Mouse (Mus musculus): ENCODE data around the gene Mgl2. TPM values are rescaled to one million over a fixed set of nuclear protein-coding genes. Genes with fewer than 3 reads are reported as not detected.
A peak's percentile ranks its signal among the peaks of the same experiment; 100 is the strongest.
"Not testable (repeated sequence)": the region's sequence is repeated elsewhere in the genome, so short reads cannot be mapped to it uniquely, and the experiment has no call there.

Mgl2 gene
- 1 to 10 TPM; 2.2 to 2.7 TPM for total RNA-seq (2021)
- long read RNA-seq, experiment 1, partial matches to known transcripts = 1 of 7 reads
- long read RNA-seq, experiment 1, other reads (novel, unspliced or antisense) = 3 of 7 reads
- long read RNA-seq, experiment 2 = 0 reads

DNA sequence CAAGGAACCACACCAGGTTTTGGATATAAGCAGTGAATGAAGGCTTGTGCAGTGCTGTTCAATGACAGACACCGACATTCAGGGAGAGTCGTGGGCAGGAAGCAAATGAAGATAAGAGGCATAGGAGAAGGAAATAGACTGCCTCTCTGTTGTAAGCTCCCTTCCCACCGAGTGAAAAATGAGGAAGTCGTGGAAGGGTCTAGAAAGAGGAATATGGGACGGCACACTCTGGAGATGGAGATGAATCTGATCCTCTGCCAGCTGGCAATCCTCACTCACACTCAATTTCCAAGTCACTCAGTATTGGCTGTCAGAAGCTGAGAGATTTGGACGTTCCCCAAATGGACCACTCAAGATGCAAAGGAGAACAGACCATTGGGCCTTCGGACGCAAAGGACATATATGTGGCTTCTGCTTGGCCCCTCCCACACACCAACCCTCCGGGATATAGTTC is at the start of gene Mgl2:
Gene Mgl2, plus strand, starts transcription at position 404 of the 454 bp plus-strand sequence.
- peak; percentile 3 to 23 for DNase-seq

DNA sequence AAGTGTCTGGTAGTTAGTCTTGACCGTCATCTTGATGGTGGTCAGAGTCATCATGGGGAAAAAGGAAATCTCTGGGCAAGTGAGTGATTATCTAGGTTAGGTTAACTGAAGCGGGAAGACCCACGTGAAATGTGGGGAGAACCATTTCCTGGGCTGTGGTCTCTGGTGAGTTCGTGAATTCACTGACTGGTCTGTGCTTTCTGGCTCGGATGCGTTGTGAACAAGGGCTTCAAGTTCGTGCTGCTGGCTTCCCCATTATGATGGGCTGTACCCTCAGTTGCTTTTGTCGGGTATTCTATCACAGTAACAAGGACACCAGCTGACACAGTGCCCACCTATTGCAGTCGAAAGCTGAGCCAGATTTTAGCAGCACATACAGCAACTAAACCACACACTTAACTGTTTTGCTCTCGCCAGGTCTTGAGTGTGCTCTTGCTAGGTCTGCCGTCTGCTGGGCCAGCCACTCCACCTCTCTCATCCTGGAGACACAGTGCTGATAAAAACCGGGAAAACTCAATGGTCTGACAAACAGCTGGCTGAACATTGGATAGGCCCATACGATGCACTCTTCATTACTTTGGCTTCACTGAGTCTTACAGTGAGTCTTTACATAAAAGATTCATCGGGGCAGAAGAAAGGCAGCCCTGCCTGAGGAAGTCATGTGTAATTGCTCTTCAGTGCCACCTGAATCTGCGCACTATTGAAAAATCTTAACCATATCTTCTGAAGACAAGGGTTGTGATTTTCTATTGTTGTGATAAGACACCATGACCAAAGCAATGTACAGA is 49.1 kb upstream of the Mgl2 start:
- intact Hi-C loops (cut with DNase I) = no loop called here
- DNase-seq = no peak

More for the DNA sequence above, at the start of gene Mgl2:
- intact Hi-C loops (cut with DNase I) = no loop called here

DNA sequence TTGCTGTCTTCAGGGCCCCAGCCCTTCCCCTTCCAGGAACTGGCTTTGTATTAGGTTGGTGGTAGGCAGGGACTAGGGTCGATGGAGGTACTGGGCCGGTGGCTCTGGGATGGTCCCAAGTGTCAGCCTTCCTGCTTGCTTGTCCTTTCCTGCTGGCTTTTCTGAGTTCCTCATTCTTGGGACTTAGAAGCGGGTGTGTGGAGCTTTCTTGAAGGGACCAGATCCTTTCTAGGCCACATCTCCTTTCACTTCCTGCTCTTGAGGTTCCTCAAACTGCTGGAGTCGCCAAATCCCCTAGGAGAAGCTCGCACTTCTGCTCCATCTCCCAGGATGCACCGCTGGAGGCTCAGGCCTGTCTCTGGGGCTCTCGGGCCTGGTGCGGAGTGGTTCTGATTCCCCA is 45.6 kb upstream of the Mgl2 start:
- peak in 1 of 2 experiments; percentile 11 for DNase-seq
- intact Hi-C loops (cut with DNase I) = no loop called here

DNA sequence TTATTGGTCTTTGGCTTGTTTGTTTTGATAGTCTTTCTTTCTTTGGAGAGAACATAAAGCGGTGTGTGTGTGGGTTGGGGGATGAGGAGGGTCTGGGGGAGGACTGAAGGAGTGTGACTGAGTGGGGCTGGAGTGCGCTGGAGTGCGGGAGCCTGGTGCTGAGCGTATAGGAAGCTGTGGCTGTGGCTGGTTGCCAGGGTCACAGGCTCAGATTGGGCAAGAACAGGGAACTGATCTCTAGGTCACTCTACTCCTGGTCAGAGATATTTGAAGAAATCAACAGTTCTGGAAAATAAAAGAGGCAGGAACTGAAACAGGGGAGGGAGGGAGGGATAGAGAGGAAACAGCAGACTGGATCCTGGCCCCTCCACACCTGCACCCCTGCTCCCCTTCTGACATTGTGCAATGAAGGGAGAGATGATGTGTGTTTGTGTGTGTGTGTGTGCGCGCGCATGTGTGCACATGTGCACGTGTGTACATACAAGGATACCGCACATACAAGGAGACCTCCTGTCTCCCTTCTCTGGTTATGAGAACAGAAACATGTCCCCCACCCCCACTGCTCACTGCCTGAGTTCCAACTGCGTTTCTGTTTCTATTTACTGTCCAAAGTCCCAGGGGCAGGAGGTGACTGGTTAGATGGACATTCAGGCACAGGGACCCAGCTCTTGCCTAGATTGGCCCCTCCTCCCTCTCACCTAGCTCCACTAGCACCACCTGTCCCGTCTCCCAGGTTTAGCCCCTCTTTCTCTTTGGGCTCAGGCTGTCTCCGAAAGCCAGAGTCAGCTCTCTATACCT is 37.9 kb upstream of the Mgl2 start, which contains the start of gene Asgr2:
Gene Asgr2, plus strand, starts transcription at position 659 of the 798 bp plus-strand sequence.
- intact Hi-C loops (cut with DNase I) = no loop called here
- DNase-seq = peak; percentile 25 to 34

DNA sequence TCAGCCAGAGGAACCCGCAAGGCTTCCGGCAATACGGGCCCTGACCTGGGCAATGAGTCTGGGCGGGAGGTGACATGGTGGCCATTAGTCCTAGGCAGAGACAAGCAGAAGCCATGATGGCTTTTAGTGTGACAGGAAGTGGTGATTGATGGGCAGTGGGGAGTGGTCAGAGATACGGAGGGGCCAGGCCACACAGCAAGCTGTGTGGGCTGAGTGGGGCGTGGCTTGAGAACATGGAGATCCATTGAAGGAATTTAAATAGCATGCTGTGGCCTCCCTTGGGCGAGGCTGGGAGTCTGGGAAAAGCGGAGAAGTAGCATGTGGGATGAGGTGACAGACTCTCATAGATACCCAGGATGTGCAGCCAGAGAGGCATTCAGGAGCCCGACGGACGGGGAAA is 32.7 kb upstream of the Mgl2 start:
- DNase-seq = no peak
- intact Hi-C loops (cut with DNase I) = no loop called here

DNA sequence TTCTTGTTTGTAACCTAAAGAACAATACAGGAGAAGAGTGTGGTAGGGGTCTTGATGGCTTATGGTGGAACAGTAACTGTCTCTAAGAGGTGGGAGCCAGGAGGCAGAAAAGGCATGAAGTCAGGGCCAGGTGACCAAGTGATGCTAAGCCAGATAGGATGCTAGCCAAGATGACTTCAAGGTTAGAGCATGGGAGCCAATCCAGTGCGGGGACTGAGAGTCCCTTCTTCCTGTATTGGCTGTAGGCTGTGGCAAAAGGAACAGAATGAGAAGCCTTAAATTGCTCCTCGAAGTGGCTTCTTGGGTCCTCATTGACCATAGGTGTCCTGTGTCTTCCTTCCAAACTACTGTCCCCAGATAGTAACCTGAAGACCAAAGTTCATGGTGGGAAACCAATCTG is 31.0 kb upstream of the Mgl2 start:
- intact Hi-C loops (cut with DNase I) = no loop called here
- no peak for DNase-seq

DNA sequence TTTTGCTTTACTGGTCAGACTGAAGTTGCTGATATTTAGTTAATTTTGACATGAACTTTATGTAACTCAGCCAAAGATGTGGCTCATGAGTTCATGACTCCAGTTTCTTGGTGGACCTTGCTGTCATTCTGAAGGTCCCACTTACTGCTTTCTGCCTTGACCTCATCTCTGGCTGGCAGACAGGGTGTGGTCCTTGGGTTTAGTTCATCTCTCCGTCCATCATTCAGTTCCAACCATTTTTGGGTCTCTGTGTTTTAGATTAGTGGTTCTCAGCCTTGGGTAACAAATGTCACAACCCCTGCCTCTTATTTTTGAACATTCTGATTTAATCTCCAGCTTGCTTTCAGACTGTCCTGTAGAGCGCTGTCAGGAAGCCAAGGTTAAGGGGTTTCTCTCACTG is 30.3 kb upstream of the Mgl2 start:
- no peak for DNase-seq
- intact Hi-C loops (cut with DNase I) = no loop called here

DNA sequence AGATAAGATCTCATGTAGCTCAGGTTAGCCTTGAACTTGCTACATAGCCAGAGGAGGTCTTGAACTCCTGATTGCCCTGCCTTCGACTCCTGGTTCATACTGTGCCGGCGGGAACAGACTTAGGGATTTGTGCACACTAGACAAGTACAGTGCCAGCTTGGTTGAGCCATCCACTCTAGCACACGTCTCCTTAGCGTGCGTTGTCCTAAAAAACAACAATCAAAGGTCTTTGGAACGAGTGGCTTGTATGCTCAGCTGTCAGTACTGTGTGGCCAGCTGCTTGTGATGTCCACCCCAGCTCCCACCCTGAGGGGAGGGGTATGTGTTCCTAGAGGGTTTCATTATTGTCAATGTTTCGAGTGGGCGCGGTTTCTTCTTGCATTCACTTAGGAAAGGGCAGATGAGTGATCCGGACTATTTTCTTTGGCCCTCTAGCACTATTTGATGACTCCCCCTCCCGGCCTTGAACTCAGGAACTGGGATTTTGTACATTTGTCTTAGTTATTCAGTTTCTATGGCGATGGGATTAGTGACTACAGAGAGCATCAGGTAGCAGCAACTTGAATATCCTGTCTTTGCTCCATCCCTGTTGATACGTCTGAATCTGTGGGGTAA is 26.3 kb upstream of the Mgl2 start:
- intact Hi-C loops (cut with DNase I) = no loop called here
- DNase-seq = no peak

DNA sequence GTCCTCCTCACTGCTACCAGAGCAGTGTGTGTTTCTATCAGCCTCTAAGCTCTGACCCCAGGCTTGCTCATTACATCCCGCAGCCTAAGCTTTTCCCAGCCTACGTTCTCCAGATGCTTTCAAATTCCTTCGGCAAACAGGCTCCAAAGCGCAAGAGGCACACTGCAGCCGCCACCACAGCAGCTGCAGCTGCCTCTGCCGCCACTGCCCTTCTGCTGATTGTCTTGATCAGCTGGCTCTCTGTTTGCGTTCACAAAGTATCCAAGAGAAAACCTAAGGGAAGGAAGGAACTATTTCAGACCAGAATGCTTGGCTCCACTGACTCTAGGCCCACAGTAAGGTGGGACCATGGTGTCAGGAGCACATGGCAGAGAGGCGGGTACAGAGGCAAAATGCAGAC is 23.0 kb upstream of the Mgl2 start:
- intact Hi-C loops (cut with DNase I) = no loop called here
- no peak for DNase-seq

DNA sequence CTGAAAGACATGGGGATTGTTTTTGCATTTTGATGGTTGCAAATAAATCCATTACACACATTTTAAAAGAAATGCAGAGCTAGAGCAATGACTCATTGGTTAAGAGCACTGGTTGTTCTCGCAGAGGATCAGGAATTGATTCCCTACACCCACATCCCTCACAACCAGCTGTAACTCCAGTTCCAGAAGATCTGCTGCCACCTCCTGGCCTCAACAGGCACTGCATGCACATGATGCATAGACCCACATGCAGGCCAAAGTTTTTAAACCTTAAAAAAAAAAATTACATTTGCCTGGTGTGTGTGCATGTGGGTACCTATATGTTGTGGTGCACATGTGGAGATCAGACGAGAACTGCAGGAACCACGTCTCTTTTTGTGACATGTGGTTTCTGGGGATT is 20.0 kb upstream of the Mgl2 start:
- DNase-seq = peak; percentile 13 to 52
- intact Hi-C loops (cut with DNase I) = no loop called here

DNA sequence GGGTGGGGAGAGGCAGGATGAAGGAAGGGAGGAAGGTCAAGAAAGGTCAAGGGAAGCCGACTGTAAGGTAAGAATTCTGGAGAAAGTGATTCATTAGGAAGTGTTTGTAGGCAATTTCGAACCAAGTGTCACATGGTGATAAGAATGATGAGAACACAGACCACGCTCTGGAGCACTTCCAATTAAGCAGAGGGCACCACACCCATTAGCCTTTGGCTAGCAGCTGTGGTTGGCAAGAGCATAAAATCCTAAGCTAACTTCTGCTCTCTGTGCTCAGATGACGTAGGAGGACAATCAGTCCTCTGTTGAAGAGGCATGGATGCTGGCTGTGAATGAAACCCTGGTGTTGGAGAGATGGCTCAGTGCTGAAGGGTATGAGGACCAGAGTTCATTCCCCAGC is 15.6 kb upstream of the Mgl2 start:
- intact Hi-C loops (cut with DNase I) = no loop called here
- DNase-seq = peak; percentile 9 to 32

DNA sequence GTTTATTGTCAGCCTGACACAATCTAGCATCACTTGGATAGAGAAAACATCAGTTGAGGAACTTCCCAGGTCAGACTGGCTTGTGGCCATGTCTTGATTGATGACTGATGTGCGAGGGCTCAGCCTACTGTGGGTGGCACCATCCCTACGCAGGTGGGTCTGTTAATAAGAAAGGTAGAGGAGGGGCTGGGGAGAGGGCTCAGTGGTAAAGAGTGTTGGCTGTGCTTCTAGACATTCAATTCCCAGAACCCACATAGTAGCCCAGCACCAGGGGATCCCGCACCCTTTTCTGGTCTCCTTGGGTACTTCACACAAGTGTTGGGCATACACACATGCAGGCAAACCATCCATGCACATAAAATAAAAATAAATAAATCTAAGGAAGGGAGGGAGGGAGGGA is 14.2 kb upstream of the Mgl2 start:
- intact Hi-C loops (cut with DNase I) = no loop called here
- DNase-seq = no peak

DNA sequence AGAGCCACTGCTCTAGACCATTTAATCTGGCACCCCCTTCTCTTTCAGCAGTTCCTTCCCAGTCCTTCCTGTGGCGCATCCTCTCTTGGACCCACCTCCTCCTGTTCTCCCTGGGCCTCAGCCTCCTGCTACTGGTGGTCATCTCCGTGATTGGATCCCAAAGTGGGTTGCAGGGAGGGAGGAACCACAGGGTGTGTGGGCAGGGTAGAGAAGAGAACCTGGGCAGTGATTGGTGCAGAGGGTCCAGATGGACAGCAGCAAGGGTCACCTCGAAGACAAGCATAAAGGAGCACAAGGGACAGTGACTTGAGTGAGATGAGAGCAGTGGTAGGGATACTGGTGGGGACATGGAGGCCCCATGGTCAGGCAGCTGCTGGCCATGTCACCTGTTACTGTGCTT is 4.9 kb downstream of the Mgl2 start:
- intact Hi-C loops (cut with DNase I); DNase-seq: not testable (repeated sequence)

DNA sequence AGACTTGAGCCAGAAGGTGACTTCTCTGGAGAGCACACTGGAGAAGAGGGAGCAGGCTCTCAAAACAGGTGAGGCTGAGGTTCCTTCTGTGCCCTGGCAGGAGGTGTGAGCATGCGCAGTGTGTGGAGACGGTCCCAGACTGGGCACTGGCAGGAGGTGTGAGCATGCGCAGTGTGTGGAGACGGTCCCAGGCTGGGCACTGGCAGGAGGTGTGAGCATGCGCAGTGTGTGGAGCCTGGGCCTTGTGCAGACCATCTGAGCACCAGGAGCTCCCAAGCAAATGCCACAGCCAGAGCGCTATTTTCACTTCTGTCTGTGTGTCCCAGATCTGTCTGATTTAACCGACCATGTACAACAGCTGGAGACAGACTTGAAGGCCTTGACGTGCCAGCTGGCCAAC is 5.8 kb downstream of the Mgl2 start:
- intact Hi-C loops (cut with DNase I) = not testable (repeated sequence)

DNA sequence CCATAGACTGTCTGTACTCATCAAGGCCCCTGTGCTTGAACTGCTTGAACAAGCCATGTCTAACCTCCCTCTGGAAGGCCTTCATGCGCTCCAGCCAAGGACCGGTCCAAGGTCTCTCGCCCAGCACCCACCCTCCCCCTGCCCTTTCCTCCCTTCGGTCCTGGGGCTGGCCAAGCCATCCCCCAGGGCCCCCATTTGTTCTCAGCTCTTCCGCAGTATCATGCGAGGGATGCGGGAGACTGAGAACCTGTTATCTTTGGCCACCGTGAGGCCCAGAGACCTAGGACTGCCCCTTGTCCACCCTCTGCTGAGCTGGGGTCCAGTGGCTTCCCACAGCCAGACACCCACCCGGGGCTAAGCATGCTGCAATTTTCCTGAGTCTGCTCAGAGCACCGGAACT is 9.0 kb downstream of the Mgl2 start:
- intact Hi-C loops (cut with DNase I) = no loop called here
- no peak for DNase-seq

More for the DNA sequence above, 5.8 kb downstream of the Mgl2 start:
- DNase-seq = not testable (repeated sequence)

DNA sequence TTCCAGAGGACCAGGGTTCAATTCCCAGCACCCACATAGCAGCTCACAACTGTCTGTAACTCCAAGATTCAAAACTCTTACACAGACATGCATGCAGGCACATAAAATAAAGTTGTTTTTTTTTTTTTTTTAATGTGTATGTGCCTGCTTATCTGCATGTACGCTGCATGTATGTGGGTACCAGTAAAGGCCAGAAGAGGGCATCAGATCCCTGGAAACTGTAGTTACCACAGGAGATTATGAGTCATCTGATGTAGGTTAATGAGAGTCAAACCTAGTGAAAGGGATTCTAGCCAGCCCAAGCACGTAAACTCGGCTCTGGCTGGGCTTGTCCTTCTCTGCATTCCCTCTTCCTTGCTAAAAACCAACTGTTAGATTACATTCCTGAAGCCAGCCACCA is 20.9 kb downstream of the Mgl2 start:
- intact Hi-C loops (cut with DNase I) = no loop called here

DNA sequence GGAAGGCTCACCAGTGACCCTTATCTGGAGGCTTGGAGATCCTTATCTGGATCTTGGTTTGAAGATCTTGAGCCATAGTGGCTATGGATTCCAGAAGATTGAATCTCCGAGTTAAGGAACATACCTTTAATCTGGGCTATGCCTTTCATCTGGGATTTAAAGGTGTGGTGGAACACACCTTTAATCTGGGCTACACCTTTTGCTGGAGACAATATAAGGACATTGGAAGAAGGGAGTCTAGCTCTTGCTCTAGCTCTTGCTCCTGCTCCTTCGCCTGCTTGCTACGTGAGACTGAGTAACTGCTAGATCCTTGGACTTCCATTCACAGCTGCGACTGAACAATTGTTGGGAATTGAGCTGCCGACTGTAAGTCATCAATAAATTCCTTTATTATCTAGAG is 25.8 kb downstream of the Mgl2 start, which contains the start of gene Clec10a:
Gene Clec10a, plus strand, starts transcription at position 301 of the 400 bp plus-strand sequence.
- intact Hi-C loops (cut with DNase I); DNase-seq: not testable (repeated sequence)

More for the DNA sequence above, 20.9 kb downstream of the Mgl2 start:
- no peak for DNase-seq

DNA sequence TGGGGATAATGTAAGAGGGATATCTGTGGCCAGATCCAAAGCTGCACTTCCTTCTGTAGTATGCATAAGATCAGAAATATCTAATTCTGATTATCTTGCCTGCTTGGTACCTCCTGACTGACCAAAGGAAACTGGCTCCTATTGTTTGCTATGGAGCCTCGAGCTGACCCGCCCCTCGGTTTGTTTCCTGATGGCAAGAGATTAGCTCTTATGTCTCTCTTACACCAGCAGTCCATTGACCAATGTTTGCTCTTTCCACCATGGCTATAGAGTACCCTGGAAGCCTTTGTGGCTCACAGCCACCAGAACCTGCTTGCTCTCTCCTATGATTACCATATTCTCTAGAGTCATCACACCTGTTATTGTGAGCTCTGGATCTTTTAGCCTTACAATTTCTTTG is 32.2 kb downstream of the Mgl2 start:
- intact Hi-C loops (cut with DNase I) = no loop called here
- no peak for DNase-seq

DNA sequence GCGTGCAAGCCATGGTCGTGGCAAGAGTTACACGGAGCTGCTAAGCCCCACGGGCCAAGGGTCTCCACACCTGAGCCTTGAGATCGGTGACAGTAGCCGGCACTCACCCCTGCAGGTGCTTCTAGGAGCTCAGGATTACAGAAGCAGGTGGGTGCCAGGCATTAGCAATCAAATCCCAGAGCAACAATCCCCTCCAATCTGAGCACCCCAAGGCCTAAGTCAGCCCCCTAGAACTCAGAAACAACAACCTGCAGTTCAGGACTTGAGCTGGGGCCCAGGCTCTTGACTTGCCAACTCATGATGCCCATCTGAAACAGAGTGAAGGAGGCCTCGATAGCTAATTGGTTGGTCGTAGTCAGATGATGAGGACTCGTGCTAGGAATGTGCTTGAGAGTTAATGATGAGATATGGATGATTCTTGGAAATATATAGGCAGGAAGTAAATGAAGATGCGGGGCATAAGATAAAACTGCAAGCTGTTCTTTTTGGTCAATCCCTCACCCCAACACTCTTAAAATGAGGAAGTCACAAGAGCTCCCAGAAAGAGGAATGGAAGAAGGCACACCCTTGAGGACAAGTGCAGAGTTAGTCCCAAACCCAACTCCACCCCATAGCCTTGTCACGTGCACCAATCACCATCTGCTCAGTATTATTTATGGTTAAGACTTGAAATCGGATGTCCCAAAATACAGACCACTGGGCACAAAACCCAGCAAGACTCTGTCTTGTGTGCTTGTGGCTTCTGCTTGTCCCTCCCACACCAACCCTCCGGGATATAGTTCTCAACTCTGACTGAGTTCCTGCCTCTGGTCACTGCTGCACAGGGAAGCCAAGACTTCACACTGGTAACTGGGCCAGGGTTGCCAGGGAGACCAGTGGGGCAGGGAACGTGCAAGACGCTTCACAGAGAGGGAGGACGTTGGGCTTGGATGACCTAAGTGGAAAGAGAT is 36.1 kb downstream of the Mgl2 start:
- intact Hi-C loops (cut with DNase I) = no loop called here
- DNase-seq = peak; percentile 6 to 12

DNA sequence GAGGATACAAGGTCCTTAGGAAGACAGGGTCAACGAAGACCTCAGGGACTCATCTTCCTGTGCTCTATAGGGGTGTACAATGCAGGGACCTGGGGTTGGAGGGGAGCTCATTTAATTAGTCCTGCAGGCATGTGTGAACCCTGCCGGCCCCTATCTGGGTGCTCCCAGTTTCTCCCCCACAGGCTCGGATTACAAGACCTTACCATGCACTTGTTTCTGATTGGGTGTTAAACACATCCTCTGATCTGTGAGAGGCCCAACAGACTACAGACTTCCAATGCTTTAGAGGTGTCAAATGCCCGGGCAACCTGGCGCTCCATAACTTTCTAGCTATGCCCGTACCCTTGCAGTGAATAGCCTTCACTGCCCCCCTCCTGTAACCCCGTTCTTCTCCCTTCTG is 38.0 kb downstream of the Mgl2 start:
- DNase-seq = no peak
- intact Hi-C loops (cut with DNase I) = no loop called here
